Mouse (Mus musculus) liver, embryonic 13.5 days (tissue): ENCODE measurements around the gene Eme2. TPM values are rescaled to one million over a fixed set of nuclear protein-coding genes. Genes with fewer than 3 reads are reported as not detected.
A peak's percentile ranks its signal among the peaks of the same experiment; 100 is the strongest.

Experiments
- ATAC-seq: fragments of 200-750 bp; cut with Nextera tagmentation; 2 replicates; pipeline ENCODE4 v1.8.0; 2017; ENCODE audit warnings: low read depth, mild to moderate bottlenecking, moderate number of reproducible peaks, moderate library complexity
- DNase-seq: peaks from one replicate; pipeline ENCODE4 v3.0.0; 2022
- H3K27ac ChIP-seq: fragments of 300-500 bp; sonication (generic); 2 replicates; pipeline ENCODE4 v1.5.1; 2015; ENCODE audit warnings: moderate library complexity, mild to moderate bottlenecking, inconsistent platforms
- H3K27me3 ChIP-seq: fragments of 300-500 bp; sonication (generic); 2 replicates; pipeline ENCODE4 v1.6.1; 2015; ENCODE audit warnings: mild to moderate bottlenecking, inconsistent platforms
- H3K36me3 ChIP-seq: fragments of 300-500 bp; sonication (generic); 2 replicates; pipeline ENCODE4 v1.6.1; 2015; ENCODE audit warnings: mild to moderate bottlenecking, inconsistent platforms
- H3K4me1 ChIP-seq: fragments of 300-500 bp; sonication (generic); replicated peaks from 2 replicates; pipeline ENCODE4 v1.6.1; 2015; ENCODE audit warnings: inconsistent platforms
- H3K4me2 ChIP-seq: fragments of 300-500 bp; sonication (generic); 2 replicates; pipeline ENCODE4 v1.6.1; 2015; ENCODE audit warnings: inconsistent platforms, mild to moderate bottlenecking, moderate library complexity
- H3K4me3 ChIP-seq: fragments of 300-500 bp; sonication (generic); replicated peaks from 2 replicates; pipeline ENCODE4 v1.5.1; 2015; ENCODE audit warnings: mild to moderate bottlenecking, inconsistent platforms
- H3K9ac ChIP-seq: fragments of 300-500 bp; sonication (generic); 2 replicates; pipeline ENCODE4 v1.6.1; 2015; ENCODE audit warnings: mild to moderate bottlenecking, inconsistent platforms
- H3K9me3 ChIP-seq: fragments of 300-500 bp; sonication (generic); replicated peaks from 2 replicates; pipeline ENCODE4 v1.6.1; 2016; ENCODE audit warnings: inconsistent platforms
- WGBS: fragments of 180-500 bp; shearing (Covaris S2); methylation state at CpG from one replicate; pipeline ENCODE4 v1.1.7; 2015; ENCODE audit not compliant: insufficient replicate concordance; 5-methylcytosine and 5-hydroxymethylcytosine counted together
- polyA plus RNA-seq: library from polyadenylated mRNA; unstranded; fragments of >200 nt; fragmentation: Nextera tagmentation; extraction: Ambion mirVana; gene quantifications from 2 replicates; pipeline ENCODE4 v1.2.1, GENCODE M21; 2015

Gene Eme2
- polyA plus RNA-seq, 1 experiment from 2014 or later: 13.8 TPM

DNA sequence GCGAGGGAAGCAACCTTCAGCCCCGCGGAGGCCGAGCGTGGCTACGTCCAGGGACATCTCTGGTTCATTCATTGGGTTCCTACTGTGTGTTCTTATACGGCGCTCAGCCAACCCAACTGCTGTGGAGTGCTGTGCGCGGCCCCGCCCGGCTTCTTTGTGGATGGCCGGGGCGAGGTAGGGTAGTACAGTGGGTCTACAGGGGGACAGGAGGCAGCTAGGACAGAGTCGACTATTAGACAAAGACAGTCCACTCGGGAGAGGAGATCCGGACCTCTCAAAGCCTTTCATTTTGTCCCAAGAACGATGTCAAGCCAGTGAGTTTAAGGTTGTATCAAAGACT lies 8.0 kb downstream of the Eme2 start:
- H3K4me3 ChIP-seq: peak overlapping the region; percentile 99
- under 1% methylated on average over 18 of the region's 18 CpGs for WGBS
- DNase-seq (no peak), ATAC-seq (peak; percentile 44)
- peaks cover 60% of the 10 kb centered on the region for H3K4me1 ChIP-seq
- H3K9me3 ChIP-seq: no peaks in the 10 kb centered on the region
- peaks cover 69% of the 10 kb centered on the region for H3K36me3 ChIP-seq
- peak overlapping the region; percentile 93 for H3K27ac ChIP-seq
- no peaks in the 10 kb centered on the region for H3K27me3 ChIP-seq
- peak overlapping the region; percentile 98 for H3K9ac ChIP-seq
- H3K4me2 ChIP-seq: peak overlapping the region; percentile 93

DNA sequence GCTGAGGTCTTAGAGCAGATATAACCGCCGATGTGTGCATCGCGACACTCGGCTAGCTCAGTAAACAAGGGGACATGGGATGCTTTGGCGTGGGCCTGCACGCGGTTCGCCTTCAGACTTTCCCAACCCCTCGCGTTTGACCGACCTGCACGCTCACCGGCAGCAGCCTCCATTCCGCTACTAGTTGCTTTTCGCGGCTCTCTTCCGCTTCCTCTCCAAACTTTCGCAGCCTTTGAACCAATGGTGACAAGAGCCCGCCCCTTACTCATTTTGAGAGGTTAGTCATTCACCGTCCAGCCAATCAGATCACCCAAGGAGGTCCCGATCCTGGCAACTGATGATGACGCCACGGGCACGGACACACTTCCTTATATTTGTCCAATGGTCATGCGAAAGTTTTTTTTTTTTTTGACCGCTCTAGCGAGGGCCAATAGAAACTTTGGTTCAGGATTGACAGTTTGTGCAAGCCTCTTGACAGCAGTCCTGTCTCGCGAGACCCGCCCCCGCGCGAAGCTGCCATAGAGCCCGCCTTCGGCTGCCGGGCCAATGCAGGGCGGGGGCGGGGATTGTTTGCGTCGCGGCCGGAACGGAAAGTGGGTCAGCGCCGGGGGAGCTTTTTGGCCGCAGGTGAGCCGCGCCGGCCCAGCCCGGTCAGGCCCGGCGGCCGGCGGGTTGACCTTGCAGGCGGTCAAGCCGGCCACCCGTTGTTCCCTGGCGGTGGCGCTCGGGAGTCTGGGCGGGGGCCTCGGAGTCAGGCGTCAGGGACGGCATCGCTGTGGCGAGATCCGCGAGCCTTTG lies 8.6 kb downstream of the Eme2 start, which contains the start of the genes Nubp2 and Spsb3:
Gene Nubp2, minus strand, starts transcription at position 216 of the 798 bp plus-strand sequence.
Gene Spsb3, plus strand, starts transcription at position 510 of the 798 bp plus-strand sequence.
- ATAC-seq (peak; percentile 93), DNase-seq (peak; percentile 96)
- H3K9me3 ChIP-seq: no peaks in the 10 kb centered on the region
- peak within 1 kb of the TSS; percentile 99 for H3K4me3 ChIP-seq
- no peaks in the 10 kb centered on the region for H3K27me3 ChIP-seq
- peak within 1 kb of the TSS; percentile 98 for H3K9ac ChIP-seq
- H3K27ac ChIP-seq: peak within 1 kb of the TSS; percentile 93
- H3K36me3 ChIP-seq: peaks cover 65% of the 10 kb centered on the region
- peaks cover 63% of the 10 kb centered on the region for H3K4me1 ChIP-seq
- peak within 1 kb of the TSS; percentile 95 for H3K4me2 ChIP-seq
- WGBS: under 1% methylated on average over 69 of the region's 69 CpGs

GRCm38 (mm10) chr17:24885356-24886133 lies 9.3 kb downstream of the Eme2 start:
- DNase-seq (no peak), ATAC-seq (0 out of 2 replicates have a peak, but pooled peaks have one; percentile 0)
- peak overlapping the region; percentile 88 for H3K9ac ChIP-seq
- H3K4me1 ChIP-seq: peaks cover 56% of the 10 kb centered on the region
- 16% methylated on average over 22 of the region's 22 CpGs for WGBS
- peak overlapping the region; percentile 95 for H3K4me2 ChIP-seq
- H3K36me3 ChIP-seq: peaks cover 57% of the 10 kb centered on the region
- no peaks in the 10 kb centered on the region for H3K9me3 ChIP-seq
- no peaks in the 10 kb centered on the region for H3K27me3 ChIP-seq
- peak overlapping the region; percentile 99 for H3K4me3 ChIP-seq
- peak overlapping the region; percentile 70 for H3K27ac ChIP-seq

DNA sequence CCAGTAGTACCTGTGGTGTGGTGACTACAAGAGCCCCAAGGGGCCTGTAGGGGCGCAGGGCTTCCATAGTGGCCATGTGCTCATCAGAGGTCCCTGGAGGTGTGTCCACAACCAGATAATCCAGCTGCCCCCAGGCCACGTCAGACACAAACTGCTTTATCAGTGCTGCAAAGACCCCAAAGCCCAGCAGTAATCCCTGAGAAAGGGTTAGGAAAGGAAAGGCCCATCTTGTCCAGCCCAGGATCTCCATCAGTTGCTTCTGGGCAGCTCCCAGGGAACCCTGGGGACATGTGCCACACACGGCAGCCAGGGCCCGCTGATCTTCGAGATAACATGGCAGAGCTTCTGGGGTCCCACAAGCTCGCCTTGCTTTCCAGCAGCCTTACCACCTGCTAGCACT lies 10.5 kb downstream of the Eme2 start:
- Histone ChIP-seq H3K36me3 (peaks cover 46% of the 10 kb centered on the region), H3K9ac (peak overlapping the region; percentile 88), H3K27me3 (no peaks in the 10 kb centered on the region), H3K4me2 (peak overlapping the region; percentile 95), H3K27ac (no peak overlapping the region), H3K9me3 (no peaks in the 10 kb centered on the region), H3K4me3 (peak overlapping the region; percentile 99), H3K4me1 (peaks cover 52% of the 10 kb centered on the region)
- ATAC-seq (no peak), DNase-seq (no peak)
- 72% methylated on average over 6 of the region's 6 CpGs for WGBS

GRCm38 (mm10) chr17:24881738-24882440 lies 13.0 kb downstream of the Eme2 start:
- H3K36me3 ChIP-seq: peaks cover 35% of the 10 kb centered on the region
- H3K4me3 ChIP-seq: no peak overlapping the region
- ATAC-seq (no peak), DNase-seq (no peak)
- 45% methylated on average over 7 of the region's 7 CpGs for WGBS
- H3K9me3 ChIP-seq: no peaks in the 10 kb centered on the region
- H3K4me1 ChIP-seq: peaks cover 44% of the 10 kb centered on the region
- H3K4me2 ChIP-seq: no peak overlapping the region
- no peaks in the 10 kb centered on the region for H3K27me3 ChIP-seq
- H3K9ac ChIP-seq: no peak overlapping the region
- no peak overlapping the region for H3K27ac ChIP-seq

DNA sequence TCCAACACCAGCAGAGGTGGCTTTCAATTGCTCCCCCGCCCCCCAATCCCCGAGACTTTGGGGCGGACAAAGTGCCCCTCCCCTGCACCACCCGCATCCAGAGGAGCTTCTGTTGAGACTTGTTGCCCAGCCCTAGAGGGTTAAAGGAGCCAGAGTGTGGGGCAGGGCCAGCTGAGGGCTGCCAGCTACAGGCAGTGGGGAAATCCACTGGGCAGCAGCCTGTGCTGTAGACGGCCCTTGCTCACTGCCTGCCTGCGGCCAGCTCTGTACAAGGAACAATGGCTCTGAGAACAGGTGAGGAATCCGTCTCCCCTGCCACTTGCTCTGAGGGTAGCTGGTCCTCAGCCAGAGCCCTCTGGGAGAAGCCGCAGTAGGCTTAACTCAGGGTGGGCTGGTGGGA lies 16.4 kb downstream of the Eme2 start:
- peak overlapping the region; percentile 65 for H3K27ac ChIP-seq
- ATAC-seq: no peak

GRCm38 (mm10) chr17:24878117-24878397 lies 16.8 kb downstream of the Eme2 start:
- no peak overlapping the region for H3K4me3 ChIP-seq
- ATAC-seq: peak; percentile 21; the same call in 1 of the 2 replicates
- H3K4me2 ChIP-seq: peak overlapping the region; percentile 32
- 48% methylated on average over 5 of the region's 5 CpGs for WGBS
- H3K27ac ChIP-seq: peak overlapping the region; percentile 65
- H3K27me3 ChIP-seq: no peaks in the 10 kb centered on the region
- peaks cover 14% of the 10 kb centered on the region for H3K36me3 ChIP-seq
- H3K9me3 ChIP-seq: no peaks in the 10 kb centered on the region
- peak overlapping the region; percentile 36 for H3K9ac ChIP-seq
- DNase-seq: no peak
- peaks cover 30% of the 10 kb centered on the region for H3K4me1 ChIP-seq

More for the DNA sequence above, 16.4 kb downstream of the Eme2 start:
- peak overlapping the region; percentile 32; the same call in 1 of the 2 replicates for H3K4me2 ChIP-seq
- DNase-seq: no peak
- H3K4me3 ChIP-seq: no peak overlapping the region
- peak overlapping the region; percentile 36; the same call in 1 of the 2 replicates for H3K9ac ChIP-seq
- no peaks in the 10 kb centered on the region for H3K9me3 ChIP-seq
- H3K36me3 ChIP-seq: peaks cover 19% of the 10 kb centered on the region
- no peaks in the 10 kb centered on the region for H3K27me3 ChIP-seq
- H3K4me1 ChIP-seq: peaks cover 31% of the 10 kb centered on the region
- 71% methylated on average over 8 of the region's 8 CpGs for WGBS

DNA sequence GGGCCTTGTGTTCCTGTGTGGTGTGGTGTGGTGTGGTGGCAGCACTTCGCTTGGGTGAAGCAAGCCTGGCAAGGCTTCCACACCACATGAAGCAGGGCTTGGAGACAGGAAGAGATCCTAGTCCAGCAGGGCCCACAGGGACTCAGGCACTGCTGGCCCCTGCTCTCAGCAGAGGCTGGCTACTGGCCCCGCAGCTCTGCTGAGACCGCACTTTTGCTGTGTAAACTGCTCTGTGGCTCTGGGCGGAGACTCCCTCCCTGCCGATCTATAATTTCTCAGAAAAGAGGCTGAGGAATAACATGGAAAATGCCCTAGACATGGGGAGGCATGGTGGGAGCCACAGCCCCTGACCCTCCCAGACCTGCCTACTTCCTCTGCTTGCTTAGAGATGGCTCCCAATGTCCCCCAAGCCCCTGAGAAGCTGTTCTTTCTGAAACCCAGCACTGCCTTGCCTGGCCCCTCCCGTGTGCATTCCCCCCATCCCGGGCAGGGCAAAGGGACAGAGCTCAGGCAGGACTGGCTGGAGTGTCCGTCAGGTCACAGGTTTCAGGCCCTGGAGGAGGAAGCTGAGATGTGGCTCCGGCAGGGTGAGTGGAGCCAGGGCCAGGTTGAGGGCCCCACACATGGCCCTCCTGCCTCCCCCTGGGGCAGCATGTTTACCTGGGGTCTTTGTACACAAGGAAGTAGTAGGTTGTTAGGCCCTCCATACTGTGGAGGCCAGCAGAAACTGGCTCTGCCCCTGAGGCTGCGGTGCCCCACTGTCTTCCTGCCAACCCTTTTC lies 17.4 kb downstream of the Eme2 start:
- no peak overlapping the region for H3K4me3 ChIP-seq
- H3K4me2 ChIP-seq: peak overlapping the region; percentile 32
- ATAC-seq (peak; percentile 53), DNase-seq (no peak)
- H3K9ac ChIP-seq: peak overlapping the region; percentile 23
- H3K27ac ChIP-seq: peak overlapping the region; percentile 65
- WGBS: 56% methylated on average over 10 of the region's 10 CpGs
- no peaks in the 10 kb centered on the region for H3K9me3 ChIP-seq
- H3K4me1 ChIP-seq: peaks cover 30% of the 10 kb centered on the region
- no peaks in the 10 kb centered on the region for H3K27me3 ChIP-seq
- peaks cover 9% of the 10 kb centered on the region for H3K36me3 ChIP-seq

GRCm38 (mm10) chr17:24874989-24875388 lies 19.9 kb downstream of the Eme2 start:
- H3K4me3 ChIP-seq: no peak overlapping the region
- no peaks in the 10 kb centered on the region; the same call in 1 of the 2 replicates for H3K27me3 ChIP-seq
- no peak overlapping the region for H3K4me2 ChIP-seq
- H3K9me3 ChIP-seq: no peaks in the 10 kb centered on the region
- peaks cover 25% of the 10 kb centered on the region for H3K4me1 ChIP-seq
- DNase-seq (no peak), ATAC-seq (no peak)
- H3K27ac ChIP-seq: no peak overlapping the region
- H3K9ac ChIP-seq: no peak overlapping the region
- WGBS: 61% methylated on average over 8 of the region's 8 CpGs
- H3K36me3 ChIP-seq: no peaks in the 10 kb centered on the region

DNA sequence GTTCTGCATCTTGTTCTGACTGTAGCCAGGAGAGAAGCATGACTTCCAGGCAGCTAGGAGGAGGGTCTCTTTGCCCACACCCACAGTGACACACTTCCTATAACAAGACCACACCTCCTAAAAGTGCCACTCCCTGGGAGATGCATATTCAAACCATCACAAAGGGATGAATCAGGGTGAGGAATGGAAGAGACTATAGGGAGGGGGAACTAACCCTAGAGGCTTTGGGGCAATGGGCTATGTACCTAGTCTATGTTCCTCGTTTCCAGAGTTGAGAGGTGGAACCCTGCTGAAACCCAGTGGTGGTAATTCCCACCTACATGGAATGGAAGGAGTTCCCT lies 20.5 kb downstream of the Eme2 start:
- no peak overlapping the region for H3K4me3 ChIP-seq
- H3K27ac ChIP-seq: no peak overlapping the region
- no peaks in the 10 kb centered on the region for H3K36me3 ChIP-seq
- 37% methylated on average over 1 of the region's 1 CpGs for WGBS
- H3K4me1 ChIP-seq: peaks cover 25% of the 10 kb centered on the region
- no peaks in the 10 kb centered on the region; the same call in 1 of the 2 replicates for H3K27me3 ChIP-seq
- no peak overlapping the region for H3K4me2 ChIP-seq
- ATAC-seq (no peak), DNase-seq (no peak)
- no peak overlapping the region for H3K9ac ChIP-seq
- no peaks in the 10 kb centered on the region for H3K9me3 ChIP-seq
